Mouse (Mus musculus): Measurements from ENCODE around the gene Mapk1ip1.

GRCm38 (mm10) chr7:138875031-138875430, 29.0 kb upstream of the Mapk1ip1 start:
- TF ChIP-seq CTCF (IDR thresholded peaks at IDR 0.05; ENCODE audit: low read depth, low read length) = no peak
- TF ChIP-seq GATA1 (IDR thresholded peaks at IDR 0.05; ENCODE audit: borderline replicate concordance, low read length) = no peak
- TF ChIP-seq TAL1 (conservative IDR thresholded peaks at IDR 0.05; ENCODE audit: low read depth, low read length) = no peak
- no peak for TF ChIP-seq POLR2AphosphoS5 (IDR thresholded peaks at IDR 0.05; ENCODE audit: insufficient replicate concordance, low read depth, low read length)
- TF ChIP-seq GATA2 (IDR thresholded peaks at IDR 0.05; ENCODE audit: borderline replicate concordance, low read depth, low read length) = no peak
